Mouse (Mus musculus) CH12.LX (cell line): Measurements from ENCODE around the gene Tbc1d16. TPM values are rescaled to one million over a fixed set of nuclear protein-coding genes. Genes with fewer than 3 reads are reported as not detected.
A peak's percentile ranks its signal among the peaks of the same experiment; 100 is the strongest.

ENCODE experiments used
- DNase-seq: peaks from one replicate; pipeline ENCODE4 v3.0.0-alpha.2; 2013; ENCODE audit errors: extremely low read depth
- H3K27ac ChIP-seq: 2 replicates; pipeline ENCODE4 v1.5.1; 2012; ENCODE audit warnings: low read depth, mild to moderate bottlenecking, control low read depth, moderate library complexity; ENCODE audit not compliant: insufficient read depth
- H3K27me3 ChIP-seq: replicated peaks from 2 replicates; pipeline ENCODE3; 2012; ENCODE audit warnings: inconsistent platforms
- H3K36me3 ChIP-seq, 2 experiments: replicated peaks in 1 of 2; 2 replicates each; pipeline versions ENCODE3 to v1.6.1; 2012; ENCODE audit warnings: inconsistent platforms in 1 of 2, low read length in 1 of 2, mild to moderate bottlenecking in 1 of 2, mixed read lengths in 1 of 2, moderate library complexity in 1 of 2; ENCODE audit not compliant: control insufficient read depth in 1 of 2, insufficient read depth in 1 of 2
- H3K4me1 ChIP-seq, 2 experiments: 2 replicates each; pipeline ENCODE4 v1.6.1; 2012; ENCODE audit warnings: inconsistent platforms in 1 of 2, moderate library complexity in 1 of 2; ENCODE audit not compliant: insufficient read depth in 2 of 2, control insufficient read depth in 1 of 2
- H3K4me2 ChIP-seq: 2 replicates; pipeline ENCODE4 v1.6.1; 2012; ENCODE audit warnings: low read depth, mild to moderate bottlenecking, control low read depth; ENCODE audit not compliant: poor library complexity, insufficient read depth, severe bottlenecking
- H3K4me3 ChIP-seq, 3 experiments: fragments of 150-350 bp in 1 of 3; sonication (generic) in 1 of 3; replicated peaks in 1 of 3; 2 replicates each; pipeline versions ENCODE3 to v1.5.1; 2011 to 2012; ENCODE audit warnings: low read depth in 2 of 3, low read length in 2 of 3, mild to moderate bottlenecking in 2 of 3, moderate library complexity in 2 of 3, control low read depth in 1 of 3, improper control_type of control experiment in 1 of 3, inconsistent platforms in 1 of 3, mixed read lengths in 1 of 3; ENCODE audit not compliant: poor library complexity in 1 of 3
- H3K79me2 ChIP-seq: replicated peaks from 2 replicates; pipeline ENCODE4 v1.6.1; 2012; ENCODE audit warnings: mild to moderate bottlenecking, moderate library complexity; ENCODE audit not compliant: control insufficient read depth, poor library complexity, insufficient read depth, severe bottlenecking; ENCODE audit errors: extremely low read depth
- H3K9ac ChIP-seq: 2 replicates; pipeline ENCODE4 v1.6.1; 2012; ENCODE audit warnings: low read depth, mild to moderate bottlenecking, control low read depth, moderate library complexity; ENCODE audit not compliant: insufficient read depth
- H3K9me3 ChIP-seq: replicated peaks from 2 replicates; pipeline ENCODE3; 2012; ENCODE audit warnings: low read length, inconsistent platforms, mixed read lengths
- BHLHE40 ChIP-seq: IDR thresholded peaks from 2 replicates; pipeline ENCODE4 v1.6.1; 2011; ENCODE audit warnings: mild to moderate bottlenecking, low read depth, low read length, improper control_type of control experiment
- CHD1 ChIP-seq: IDR thresholded peaks from 2 replicates; pipeline ENCODE4 v1.6.1; 2012; ENCODE audit warnings: low read depth, low read length, improper control_type of control experiment, inconsistent platforms
- CTCF ChIP-seq, 2 experiments: IDR thresholded peaks in 1 of 2; conservative IDR thresholded peaks in 1 of 2; 2 replicates each; pipeline ENCODE4 v1.5.1; 2011 to 2012; ENCODE audit warnings: low read depth in 2 of 2, low read length in 2 of 2, improper control_type of control experiment in 1 of 2, inconsistent platforms in 1 of 2, mild to moderate bottlenecking in 1 of 2, moderate library complexity in 1 of 2
- E2F4 ChIP-seq: IDR thresholded peaks from 2 replicates; pipeline ENCODE4 v1.6.1; 2011; ENCODE audit warnings: low read depth, low read length, improper control_type of control experiment; ENCODE audit not compliant: insufficient replicate concordance
- EP300 ChIP-seq: IDR thresholded peaks from 2 replicates; pipeline ENCODE4 v1.6.1; 2011; ENCODE audit warnings: low read length, improper control_type of control experiment
- ETS1 ChIP-seq: conservative IDR thresholded peaks from 2 replicates; pipeline ENCODE4 v1.6.1; 2012; ENCODE audit warnings: low read depth, mild to moderate bottlenecking, inconsistent platforms, low read length, improper control_type of control experiment, moderate library complexity
- HCFC1 ChIP-seq: IDR thresholded peaks from 2 replicates; pipeline ENCODE4 v1.6.1; 2012; ENCODE audit warnings: low read depth, mild to moderate bottlenecking, inconsistent platforms, low read length, improper control_type of control experiment
- IRF4 ChIP-seq: IDR thresholded peaks from 2 replicates; pipeline ENCODE4 v1.6.1; 2014; ENCODE audit warnings: low read depth, mild to moderate bottlenecking, inconsistent platforms, low read length, improper control_type of control experiment
- JUN ChIP-seq: IDR thresholded peaks from 2 replicates; pipeline ENCODE4 v1.6.1; 2011; ENCODE audit warnings: low read depth, mild to moderate bottlenecking, low read length, improper control_type of control experiment, moderate library complexity; ENCODE audit not compliant: insufficient read depth
- MAFK ChIP-seq: IDR thresholded peaks from 2 replicates; pipeline ENCODE4 v1.6.1; 2011; ENCODE audit warnings: low read length, improper control_type of control experiment; ENCODE audit not compliant: insufficient replicate concordance
- MEF2A ChIP-seq: IDR thresholded peaks from 2 replicates; pipeline ENCODE4 v1.6.1; 2014; ENCODE audit warnings: low read depth, mild to moderate bottlenecking, inconsistent platforms, low read length, improper control_type of control experiment, borderline replicate concordance
- NRF1 ChIP-seq: IDR thresholded peaks from 2 replicates; pipeline ENCODE4 v1.6.1; 2014; ENCODE audit warnings: low read depth, mild to moderate bottlenecking, inconsistent platforms, low read length, improper control_type of control experiment, moderate library complexity
- PAX5 ChIP-seq: IDR thresholded peaks from 2 replicates; pipeline ENCODE4 v1.6.1; 2012; ENCODE audit warnings: low read length, inconsistent platforms, mixed read lengths
- POLR2AphosphoS2 ChIP-seq: IDR thresholded peaks from 2 replicates; pipeline ENCODE4 v1.6.1; 2011; ENCODE audit warnings: low read depth, low read length, improper control_type of control experiment
- SIN3A ChIP-seq: IDR thresholded peaks from 2 replicates; pipeline ENCODE4 v1.6.1; 2012; ENCODE audit warnings: low read length, improper control_type of control experiment, inconsistent platforms
- TBP ChIP-seq: conservative IDR thresholded peaks from 2 replicates; pipeline ENCODE4 v1.6.1; 2011; ENCODE audit warnings: low read depth, low read length, improper control_type of control experiment
- TCF12 ChIP-seq: IDR thresholded peaks from 2 replicates; pipeline ENCODE4 v1.6.1; 2014; ENCODE audit warnings: low read depth, mild to moderate bottlenecking, inconsistent platforms, low read length, improper control_type of control experiment
- UBTF ChIP-seq: IDR thresholded peaks from 2 replicates; pipeline ENCODE4 v1.6.1; 2012; ENCODE audit warnings: low read depth, mild to moderate bottlenecking, inconsistent platforms, low read length, improper control_type of control experiment, moderate library complexity
- USF1 ChIP-seq: IDR thresholded peaks from 2 replicates; pipeline ENCODE4 v1.6.1; 2014; ENCODE audit warnings: low read depth, mild to moderate bottlenecking, inconsistent platforms, low read length, improper control_type of control experiment
- ZKSCAN1 ChIP-seq: IDR thresholded peaks from 2 replicates; pipeline ENCODE4 v1.6.1; 2012; ENCODE audit warnings: low read depth, inconsistent platforms, low read length, improper control_type of control experiment, borderline replicate concordance
- dilution Hi-C: fragments of 300-500 bp; cut with MboI; formaldehyde crosslinking; loops from 2 replicates; pipeline ENCODE4 v1.14.3; 2020; ENCODE audit warnings: low sequenced_read_pairs; ENCODE audit not compliant: extremely low pct_unique_long_range_greater_than_20kb, extremely low pct_ligation_motif_present
- in situ Hi-C: fragments of 300-500 bp; cut with MboI; formaldehyde crosslinking; loops from 3 replicates; pipeline ENCODE4 v1.14.3; 2019; ENCODE audit warnings: low sequenced_read_pairs, low pct_ligation_motif_present, low pct_unique_long_range_greater_than_20kb, mixed read lengths
- polyA plus RNA-seq: library from polyadenylated mRNA; unstranded; fragments of >175 nt; gene quantifications from 2 replicates; pipeline ENCODE4 v1.2.1, GENCODE M21; 2012; ENCODE audit warnings: low read depth; ENCODE audit not compliant: insufficient read length
- total RNA-seq, 2 experiments: library from RNA; depleted of rRNA; stranded (reverse); fragments of 300-350 nt in 1 of 2; fragments of >200 nt in 1 of 2; gene quantifications; 2 replicates each; pipeline ENCODE4 v1.2.3; 2012 to 2014

Tbc1d16 gene
- total and polyA plus RNA-seq, 3 experiments, result 0.79 to 15.9 (median 2.7) TPM

- 0 out of 2 replicates have a peak, but pooled peaks have one; percentile 45 for TF ChIP-seq EP300
- TF ChIP-seq CTCF (conservative IDR thresholded peaks at IDR 0.05 in 1 of 2, IDR thresholded peaks at IDR 0.05 in 1 of 2; ENCODE audit: low read depth in 2 of 2, low read length in 2 of 2), result no peak
- TF ChIP-seq HCFC1, result no peak
- no peak for TF ChIP-seq JUN
- no peak for TF ChIP-seq E2F4
- no peak for TF ChIP-seq UBTF
- TF ChIP-seq MAFK, result no peak
- TF ChIP-seq TCF12, result 0 out of 2 replicates have a peak, but pooled peaks have one; percentile 35
- no peak for TF ChIP-seq SIN3A
- TF ChIP-seq POLR2AphosphoS2, result no peak
- peak; percentile 47; the same call in 1 of the 2 replicates for TF ChIP-seq BHLHE40
- TF ChIP-seq NRF1, result no peak
- TF ChIP-seq CHD1, result no peak
- no peak for TF ChIP-seq ZKSCAN1
- TF ChIP-seq PAX5, result no peak
- no peak for TF ChIP-seq TBP
- no peak for TF ChIP-seq USF1
Measured at GRCm38 (mm10) chr11:119164375-119164774, 63.9 kb downstream of the Tbc1d16 start (continued).

- H3K9me3 ChIP-seq, result no peaks in the 10 kb centered on the region
- in situ Hi-C loops, result no loop called here
Measured at GRCm38 (mm10) chr11:119163734-119163992, 64.6 kb downstream of the Tbc1d16 start.

More at GRCm38 (mm10) chr11:119163734-119163992, 64.6 kb downstream of the Tbc1d16 start:
- Histone ChIP-seq H3K79me2 (no peaks in the 10 kb centered on the region), H3K27me3 (no peaks in the 10 kb centered on the region), H3K4me1 (peaks cover 40 to 74% of the 10 kb centered on the region in 2 experiments), H3K9ac (peak overlapping the region; percentile 38; the same call in 1 of the 2 replicates), H3K4me2 (peak overlapping the region; percentile 48), H3K36me3 (no peaks in the 10 kb centered on the region), H3K27ac (peak overlapping the region; percentile 64), H3K4me3 (no peak overlapping the region)
- TF ChIP-seq CTCF (conservative IDR thresholded peaks at IDR 0.05 in 1 of 2, IDR thresholded peaks at IDR 0.05 in 1 of 2; ENCODE audit: low read depth in 2 of 2, low read length in 2 of 2) (no peak), MEF2A (0 out of 2 replicates have a peak, but pooled peaks have one; percentile 53), ETS1 (peak; percentile 5; the same call in 1 of the 2 replicates), IRF4 (0 out of 2 replicates have a peak, but pooled peaks have one; percentile 65), EP300 (peak; percentile 17; the same call in 1 of the 2 replicates), BHLHE40 (peak; percentile 5; the same call in 1 of the 2 replicates)
- DNase-seq, result peak; percentile 58
- dilution Hi-C loops, result no loop called here
